Mouse (Mus musculus) CD4-positive, CD25-positive, alpha-beta regulatory T cell, adult 2 months (primary cell): ENCODE data around the gene Vmn1r59.
"Not testable (repeated sequence)": the region's sequence is repeated elsewhere in the genome, so short reads cannot be mapped to it uniquely, and the experiment has no call there.

Experiments used
- DNase-seq: peaks from one replicate; pipeline ENCODE4 v3.0.0-alpha.2; 2012; ENCODE audit warnings: low read depth, low spot score

The Vmn1r59 gene

DNA sequence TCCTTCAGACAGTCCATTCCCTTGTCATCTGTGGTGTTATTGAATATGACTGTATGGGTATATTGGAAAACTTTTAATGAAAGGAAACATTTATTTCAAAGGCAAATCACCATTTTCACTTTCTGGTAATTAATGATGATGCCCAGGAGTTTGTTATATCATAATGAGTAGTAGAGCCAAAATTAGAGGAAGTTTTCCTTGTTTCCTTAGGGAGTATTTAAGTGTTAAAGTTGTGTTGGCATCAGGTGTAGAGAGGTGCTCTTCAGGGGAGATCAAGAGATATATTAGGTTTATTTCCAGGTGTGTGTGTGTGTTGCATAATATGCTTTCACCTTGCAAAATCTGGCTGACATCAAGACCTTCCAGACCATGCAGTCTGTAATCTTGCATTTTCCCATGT lies at the start of gene Vmn1r59:
TSS of gene Vmn1r59 (minus strand) at position 101 of the 400 bp plus-strand sequence.
- no peak for DNase-seq

DNA sequence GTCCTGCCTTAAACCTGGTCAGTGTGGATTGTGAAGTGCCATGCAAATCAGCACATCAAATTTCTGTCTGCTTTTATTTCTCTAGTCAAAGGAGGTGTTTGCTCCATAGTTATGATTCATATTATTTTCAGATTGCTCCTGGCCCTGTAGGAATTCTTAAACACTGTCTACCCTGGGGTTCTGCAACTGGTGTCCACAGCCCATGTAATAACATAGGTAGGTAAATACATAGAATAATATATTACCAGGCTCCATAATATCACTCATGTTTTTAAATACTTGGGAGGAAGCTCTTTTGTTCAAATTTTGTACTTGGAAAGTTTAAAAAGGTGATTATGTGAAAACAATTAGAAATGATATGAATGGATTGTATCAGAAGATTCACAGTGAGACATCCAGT lies 37.3 kb upstream of the Vmn1r59 start, which contains the start of gene Vmn2r28:
TSS of gene Vmn2r28 (minus strand) at position 101 of the 400 bp plus-strand sequence.
- DNase-seq = not testable (repeated sequence)

DNA sequence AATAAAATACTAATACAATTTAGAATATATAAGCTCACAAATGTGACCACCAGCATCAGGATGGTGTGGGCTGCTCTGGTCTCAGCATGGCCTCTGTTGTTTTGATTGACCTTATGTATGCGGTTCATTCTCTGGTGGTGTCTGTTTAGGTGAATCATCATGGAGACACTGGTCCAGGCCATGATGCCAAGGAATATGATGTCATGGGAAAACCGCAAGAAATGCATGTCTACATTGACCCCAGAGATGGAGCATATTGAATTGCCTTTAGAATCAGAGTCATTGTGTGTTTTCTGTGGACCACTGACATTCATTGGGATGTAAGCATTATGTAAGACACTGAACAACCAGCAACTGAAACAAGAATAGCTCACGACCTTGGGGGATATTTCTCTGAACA lies 2.6 kb downstream of the Vmn1r59 start:
- DNase-seq = not testable (repeated sequence)

GRCm38 (mm10) chr7:5448627-5449026 lies 7.9 kb downstream of the Vmn1r59 start:
- no peak for DNase-seq

DNA sequence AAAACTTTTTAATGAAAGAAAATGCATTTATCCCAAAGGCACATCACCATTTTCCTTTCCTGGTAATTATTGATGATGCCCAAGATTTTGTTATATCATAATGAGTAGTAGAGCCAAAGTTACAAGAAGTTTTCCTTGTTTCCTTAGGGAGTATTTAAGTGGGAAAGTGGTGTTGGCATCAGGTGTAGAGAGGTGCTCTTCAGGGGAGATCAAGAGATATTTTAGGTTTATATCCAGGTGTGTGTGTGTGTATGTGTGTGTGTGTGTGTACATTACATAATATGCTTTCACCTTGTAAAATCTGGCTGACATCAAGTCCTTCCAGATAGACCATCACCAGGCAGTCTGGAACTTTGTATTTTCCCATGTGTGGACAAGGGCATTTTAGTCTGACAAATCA lies 43.3 kb downstream of the Vmn1r59 start, which contains the start of gene Vmn1r58:
TSS of gene Vmn1r58 (minus strand) at position 101 of the 400 bp plus-strand sequence.
- not testable (repeated sequence) for DNase-seq

DNA sequence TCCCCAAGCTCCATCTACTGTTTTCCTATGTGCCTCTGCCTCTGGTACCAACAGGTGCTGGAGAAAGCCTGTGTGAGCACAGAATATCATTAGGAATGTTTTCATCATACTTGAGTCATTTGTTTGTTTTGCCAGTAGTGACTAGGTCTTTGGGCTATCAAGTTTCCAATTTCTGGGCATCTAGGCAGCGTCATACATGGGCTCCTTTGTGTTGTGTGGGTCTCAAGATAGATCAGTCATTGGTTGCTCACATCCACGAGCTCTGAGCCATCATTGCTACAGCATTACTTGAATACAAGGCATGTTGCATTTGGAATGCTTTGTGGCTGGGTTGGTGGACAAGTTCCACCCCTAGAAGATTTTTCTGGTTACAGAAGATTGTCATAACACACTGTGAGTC lies 50.4 kb downstream of the Vmn1r59 start:
- no peak for DNase-seq
